In genomic region chr3:122074334-122074733, GRCm38 (mm10) we compare ENCODE assay signal across 7 mouse cellular contexts. TPM values are rescaled to one million over a fixed set of nuclear protein-coding genes. Genes with fewer than 3 reads are reported as not detected.
DNase-seq lines count a peak whose midpoint lies in the region; ATAC-seq lines count a peak whose summit lies in the region.

No protein-coding gene starts in this region.

- no peaks in the 10 kb centered on the region for H3K36me3 ChIP-seq in embryonic facial prominence, embryonic 11.5 days (replicated peaks; ENCODE audit: control insufficient read depth, insufficient read depth, low read depth, low read length)
- no peaks in the 10 kb centered on the region for H3K36me3 ChIP-seq in intestine, embryonic 15.5 days
- no peaks in the 10 kb centered on the region for H3K36me3 ChIP-seq in liver, embryonic 13.5 days

- no peak for ATAC-seq in embryonic facial prominence, embryonic 11.5 days (replicated peaks; ENCODE audit: insufficient number of reproducible peaks, low FRiP score, low TSS enrichment, low read depth)
- ATAC-seq in intestine, embryonic 15.5 days = 0 out of 2 replicates have a peak, but pooled peaks have one; percentile 14
- peak; percentile 41; the same call in 1 of the 2 replicates for ATAC-seq in liver, embryonic 13.5 days (ENCODE audit: low read depth)

- no peaks in the 10 kb centered on the region for H3K9me3 ChIP-seq in embryonic facial prominence, embryonic 11.5 days (replicated peaks; ENCODE audit: control insufficient read depth, low read length)
- H3K9me3 ChIP-seq in intestine, embryonic 15.5 days = no peaks in the 10 kb centered on the region
- no peaks in the 10 kb centered on the region for H3K9me3 ChIP-seq in liver, embryonic 13.5 days (replicated peaks)

- H3K27me3 ChIP-seq in embryonic facial prominence, embryonic 11.5 days (ENCODE audit: control insufficient read depth, insufficient read depth, low read length) = no peaks in the 10 kb centered on the region
- H3K27me3 ChIP-seq in intestine, embryonic 15.5 days (replicated peaks) = no peaks in the 10 kb centered on the region
- H3K27me3 ChIP-seq in liver, embryonic 13.5 days = no peaks in the 10 kb centered on the region

- H3K27ac ChIP-seq in embryonic facial prominence, embryonic 11.5 days (replicated peaks; ENCODE audit: low read depth, low read length) = peak overlapping the region; percentile 49
- peak overlapping the region; percentile 82 for H3K27ac ChIP-seq in intestine, embryonic 15.5 days
- H3K27ac ChIP-seq in liver, embryonic 13.5 days = peak overlapping the region; percentile 77

- no peaks in the 10 kb centered on the region; the same call in none of the 2 replicates for H3K4me1 ChIP-seq in embryonic facial prominence, embryonic 11.5 days (ENCODE audit: control insufficient read depth, insufficient read depth, low read length)
- peaks cover 27% of the 10 kb centered on the region for H3K4me1 ChIP-seq in intestine, embryonic 15.5 days (replicated peaks)
- peaks cover 11% of the 10 kb centered on the region; the same call in 1 of the 2 replicates for H3K4me1 ChIP-seq in liver, embryonic 13.5 days (replicated peaks)

- DNase-seq in Muller cell, postnatal 12 days (ENCODE audit: inconsistent ontology term) = peak; percentile 24
- no peak for DNase-seq in embryonic facial prominence, embryonic 11.5 days (ENCODE audit: low spot score)
- no peak for DNase-seq in liver, embryonic 13.5 days
- DNase-seq in retina, embryonic 14.5 days (ENCODE audit: low spot score) = no peak
- no peak for DNase-seq in testis, postnatal 10 days (ENCODE audit: low spot score)
- no peak for DNase-seq in layer of hippocampus, postnatal 10 days (ENCODE audit: low spot score in 2 of 2)

- no peak overlapping the region for H3K4me3 ChIP-seq in embryonic facial prominence, embryonic 11.5 days (ENCODE audit: low read depth, low read length)
- no peak overlapping the region for H3K4me3 ChIP-seq in intestine, embryonic 15.5 days (replicated peaks)
- H3K4me3 ChIP-seq in liver, embryonic 13.5 days (replicated peaks) = no peak overlapping the region

- WGBS in embryonic facial prominence, embryonic 11.5 days = 26% methylated on average over 10 of the region's 10 CpGs
- 18% methylated on average over 10 of the region's 10 CpGs for WGBS in intestine, embryonic 15.5 days
- WGBS in liver, embryonic 13.5 days (ENCODE audit: insufficient replicate concordance) = 50% methylated on average over 10 of the region's 10 CpGs

- no peak overlapping the region for H3K4me2 ChIP-seq in embryonic facial prominence, embryonic 11.5 days (ENCODE audit: low read depth, low read length)
- peak overlapping the region; percentile 1; the same call in 1 of the 2 replicates for H3K4me2 ChIP-seq in intestine, embryonic 15.5 days (replicated peaks)
- H3K4me2 ChIP-seq in liver, embryonic 13.5 days = no peak overlapping the region

- peak overlapping the region; percentile 29; the same call in 1 of the 2 replicates for H3K9ac ChIP-seq in embryonic facial prominence, embryonic 11.5 days (replicated peaks; ENCODE audit: low read length)
- no peak overlapping the region for H3K9ac ChIP-seq in intestine, embryonic 15.5 days
- no peak overlapping the region for H3K9ac ChIP-seq in liver, embryonic 13.5 days

RNA-seq across cellular contexts. Expression of gene Abca4, which starts 30.1 kb away (rescaled TPM):
- polyA plus RNA-seq in embryonic facial prominence, embryonic 11.5 days (2014; fragmentation: Nextera tagmentation; extraction: Ambion mirVana) = 1.9 TPM in 2 replicates
- 0.86 and 1.1 TPM in 2 replicates for polyA plus RNA-seq in intestine, embryonic 15.5 days (2015; fragmentation: Nextera tagmentation; extraction: Ambion mirVana)
- polyA plus RNA-seq in liver, embryonic 13.5 days (2015; fragmentation: Nextera tagmentation; extraction: Ambion mirVana) = 0.35 and 0.66 TPM in 2 replicates
- 1 to 10 TPM; 1.6 to 1.7 TPM for total RNA-seq in layer of hippocampus, postnatal 10 days (2021)
